Mouse (Mus musculus) neural tube, embryonic 13.5 days (tissue): ENCODE results near the gene Phf20. TPM values are rescaled to one million over a fixed set of nuclear protein-coding genes. Genes with fewer than 3 reads are reported as not detected.
"Not testable (repeated sequence)": the region's sequence is repeated elsewhere in the genome, so short reads cannot be mapped to it uniquely, and the experiment has no call there.

Experiments
- ATAC-seq: fragments of 200-750 bp; cut with Nextera tagmentation; 2 replicates; pipeline ENCODE4 v1.8.0; 2017; ENCODE audit warnings: low read depth, mild to moderate bottlenecking, moderate TSS enrichment, moderate library complexity
- H3K27ac ChIP-seq: fragments of 300-500 bp; sonication (generic); replicated peaks from 2 replicates; pipeline ENCODE4 v1.5.1; 2015; ENCODE audit warnings: moderate library complexity, mild to moderate bottlenecking, inconsistent platforms
- H3K27me3 ChIP-seq: fragments of 300-500 bp; sonication (generic); 2 replicates; pipeline ENCODE4 v1.6.1; 2015; ENCODE audit warnings: mild to moderate bottlenecking, inconsistent platforms
- H3K36me3 ChIP-seq: fragments of 300-500 bp; sonication (generic); 2 replicates; pipeline ENCODE4 v1.6.1; 2015; ENCODE audit warnings: mild to moderate bottlenecking, inconsistent platforms
- H3K4me1 ChIP-seq: fragments of 300-500 bp; sonication (generic); replicated peaks from 2 replicates; pipeline ENCODE4 v1.6.1; 2015; ENCODE audit warnings: inconsistent platforms
- H3K4me2 ChIP-seq: fragments of 300-500 bp; sonication (generic); 2 replicates; pipeline ENCODE4 v1.6.1; 2015; ENCODE audit warnings: inconsistent platforms, mild to moderate bottlenecking, moderate library complexity
- H3K4me3 ChIP-seq: fragments of 300-500 bp; sonication (generic); 2 replicates; pipeline ENCODE4 v1.5.1; 2015; ENCODE audit warnings: mild to moderate bottlenecking, inconsistent platforms
- H3K9ac ChIP-seq: fragments of 300-500 bp; sonication (generic); 2 replicates; pipeline ENCODE4 v1.6.1; 2015; ENCODE audit warnings: moderate library complexity, mild to moderate bottlenecking, inconsistent platforms
- H3K9me3 ChIP-seq: fragments of 300-500 bp; sonication (generic); 2 replicates; pipeline ENCODE4 v1.6.1; 2016; ENCODE audit warnings: inconsistent platforms
- WGBS: fragments of 180-500 bp; shearing (Covaris S2); methylation state at CpG from one replicate; pipeline ENCODE4 v1.1.7; 2015; 5-methylcytosine and 5-hydroxymethylcytosine counted together
- polyA plus RNA-seq: library from polyadenylated mRNA; unstranded; fragments of >200 nt; fragmentation: Nextera tagmentation; extraction: Ambion mirVana; gene quantifications from 2 replicates; pipeline ENCODE4 v1.2.1, GENCODE M21; 2015

Gene Phf20
- polyA plus RNA-seq, 1 experiment from 2014 or later: 101 TPM

DNA sequence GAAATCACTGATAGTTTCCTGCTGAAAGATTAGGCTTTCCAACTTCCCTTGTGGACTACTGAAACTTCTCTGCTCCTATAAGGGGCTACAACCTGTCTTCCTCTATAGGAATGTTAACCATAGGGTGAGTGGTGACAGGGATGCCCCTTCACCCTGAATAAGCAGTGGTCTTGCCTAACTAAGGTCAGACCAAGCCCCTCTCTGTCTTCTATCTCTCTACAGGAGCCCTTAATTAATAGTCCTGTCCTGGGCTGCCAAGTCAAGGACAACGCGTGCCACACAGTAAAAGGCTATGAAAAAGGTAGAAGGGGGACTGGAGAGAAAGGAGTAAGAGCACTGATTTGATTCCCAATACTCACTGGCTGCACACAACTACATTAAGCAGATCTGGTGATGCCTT is 14.7 kb upstream of the Phf20 start:
- peak overlapping the region; percentile 100 for H3K9ac ChIP-seq
- H3K27ac ChIP-seq: peak overlapping the region; percentile 97; the same call in 1 of the 2 replicates
- WGBS: 81% methylated on average over 2 of the region's 2 CpGs
- no peaks in the 10 kb centered on the region for H3K9me3 ChIP-seq
- no peak overlapping the region for H3K4me3 ChIP-seq
- ATAC-seq: no peak
- H3K27me3 ChIP-seq: no peaks in the 10 kb centered on the region
- H3K4me1 ChIP-seq: peaks cover 33% of the 10 kb centered on the region
- H3K36me3 ChIP-seq: peaks cover 14% of the 10 kb centered on the region
- peak overlapping the region; percentile 65 for H3K4me2 ChIP-seq

DNA sequence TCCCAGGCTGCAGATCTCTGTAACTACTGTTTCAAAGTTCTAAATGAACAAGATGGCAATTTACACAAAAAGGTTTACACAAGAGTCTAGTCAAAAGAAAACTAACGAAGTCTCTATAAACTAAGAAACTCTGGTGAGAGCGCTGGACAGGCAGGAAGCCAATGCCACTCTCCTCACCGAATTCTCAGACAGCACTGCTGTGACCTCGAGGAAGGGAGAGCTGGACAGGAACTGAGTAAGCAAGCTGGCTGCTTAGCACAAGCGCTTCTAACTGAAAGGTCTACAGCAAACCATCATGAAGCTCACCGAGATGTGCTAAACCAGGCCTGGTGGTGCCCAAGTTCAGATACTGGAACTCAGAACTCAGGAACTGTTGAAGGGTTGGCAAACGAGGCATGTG is 7.0 kb upstream of the Phf20 start:
- not testable (repeated sequence) for ATAC-seq
- WGBS: 89% methylated on average over 7 of the region's 7 CpGs

DNA sequence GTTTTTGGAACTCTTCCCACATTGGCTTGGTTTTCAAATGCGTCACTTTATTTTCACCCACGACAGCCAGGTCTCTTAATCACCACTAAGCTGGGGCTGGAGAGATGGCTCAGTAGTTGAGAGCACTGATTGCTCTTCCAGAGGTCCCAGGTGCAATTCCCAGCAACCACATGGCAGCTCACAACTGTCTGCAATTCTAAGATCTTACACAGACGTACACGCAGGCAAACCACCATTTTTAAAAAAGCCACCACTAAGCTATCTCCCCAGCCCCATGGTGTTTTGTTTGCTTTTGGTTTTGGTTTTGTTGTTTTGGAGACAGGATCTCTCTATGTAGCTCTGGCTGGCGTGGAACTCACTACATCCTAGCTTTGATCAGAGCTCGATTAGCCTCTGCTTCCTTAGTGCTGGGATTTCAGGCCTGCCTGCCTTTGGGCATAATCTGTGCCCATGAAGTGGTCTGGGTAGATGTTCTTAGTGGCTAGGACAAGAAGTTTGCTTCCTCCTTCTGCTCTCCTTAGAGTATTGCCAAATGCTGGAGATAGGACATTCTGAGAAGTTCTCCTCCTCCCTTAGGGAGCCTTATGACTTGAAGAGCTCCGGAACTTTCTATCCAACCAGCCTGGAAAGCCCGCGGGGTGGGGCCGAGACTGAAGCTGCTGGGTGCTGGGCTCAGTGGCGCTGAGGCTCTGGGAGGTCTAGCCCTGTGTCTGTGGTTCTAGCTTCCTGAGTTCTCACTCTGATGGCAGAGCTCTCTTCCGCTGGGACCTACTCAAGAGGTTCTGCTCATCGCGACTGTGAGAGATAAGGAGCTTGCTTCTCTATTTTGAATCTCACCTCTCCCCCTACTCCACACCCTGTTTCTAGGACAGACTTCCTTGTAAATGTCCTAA is 6.0 kb upstream of the Phf20 start:
- Histone ChIP-seq H3K9me3 (no peaks in the 10 kb centered on the region), H3K27me3 (no peaks in the 10 kb centered on the region), H3K4me1 (no peaks in the 10 kb centered on the region), H3K9ac (no peak overlapping the region), H3K27ac (no peak overlapping the region), H3K4me3 (no peak overlapping the region), H3K36me3 (no peaks in the 10 kb centered on the region), H3K4me2 (no peak overlapping the region)
- WGBS: 87% methylated on average over 14 of the region's 14 CpGs
- ATAC-seq: no peak

More for the DNA sequence above, 7.0 kb upstream of the Phf20 start:
- not testable (repeated sequence) for H3K9ac ChIP-seq, H3K4me2 ChIP-seq, H3K36me3 ChIP-seq, H3K9me3 ChIP-seq, H3K27ac ChIP-seq, H3K27me3 ChIP-seq, H3K4me3 ChIP-seq, H3K4me1 ChIP-seq

DNA sequence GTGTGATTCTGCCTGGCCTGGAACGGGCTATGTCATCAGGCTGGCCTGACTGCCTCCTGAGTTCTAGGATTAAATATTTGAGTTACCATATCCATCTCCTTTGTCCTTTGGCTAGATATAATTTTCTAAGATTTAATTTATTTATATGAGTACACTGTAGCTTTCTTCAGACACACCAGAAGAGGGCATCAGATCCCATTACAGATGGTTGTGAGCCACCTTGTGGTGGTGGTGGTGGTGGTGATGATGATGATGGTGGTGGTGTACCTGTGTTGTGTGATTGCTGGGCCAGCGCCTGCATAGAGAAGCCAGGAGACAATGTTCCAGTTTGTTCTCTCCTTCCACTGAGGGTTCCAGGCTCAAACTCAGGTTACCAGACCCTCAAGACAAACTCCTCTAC is 4.7 kb upstream of the Phf20 start:
- Histone ChIP-seq H3K27ac (no peak overlapping the region), H3K4me1 (peaks cover 7% of the 10 kb centered on the region), H3K36me3 (no peaks in the 10 kb centered on the region), H3K4me3 (no peak overlapping the region), H3K4me2 (no peak overlapping the region), H3K27me3 (no peaks in the 10 kb centered on the region), H3K9ac (no peak overlapping the region), H3K9me3 (no peaks in the 10 kb centered on the region)
- 95% methylated on average over 2 of the region's 2 CpGs for WGBS
- no peak for ATAC-seq

DNA sequence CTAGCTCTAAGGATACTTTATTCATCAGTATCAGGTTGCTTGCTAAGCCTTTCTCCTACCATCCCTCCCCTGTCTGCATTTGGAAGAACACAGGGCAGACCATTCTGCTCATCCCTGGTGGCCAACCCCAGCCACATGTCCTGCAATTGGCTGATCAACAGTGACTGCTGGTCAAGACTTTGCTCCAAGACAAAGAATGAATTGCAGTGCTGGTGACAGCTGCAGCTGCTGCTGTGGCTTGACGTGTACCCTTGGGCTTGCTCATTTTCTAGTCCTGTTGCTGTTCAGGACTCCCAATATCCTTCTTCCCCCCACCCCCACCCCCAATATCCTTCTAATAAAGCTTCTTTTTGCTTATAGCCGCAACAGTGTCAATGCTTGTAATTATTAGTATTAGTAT is 4.2 kb upstream of the Phf20 start:
- Histone ChIP-seq H3K9ac (no peak overlapping the region), H3K27ac (no peak overlapping the region), H3K27me3 (no peaks in the 10 kb centered on the region), H3K9me3 (no peaks in the 10 kb centered on the region), H3K4me1 (peaks cover 7% of the 10 kb centered on the region), H3K36me3 (no peaks in the 10 kb centered on the region), H3K4me2 (no peak overlapping the region), H3K4me3 (no peak overlapping the region)
- ATAC-seq: no peak
- 75% methylated on average over 2 of the region's 2 CpGs for WGBS

DNA sequence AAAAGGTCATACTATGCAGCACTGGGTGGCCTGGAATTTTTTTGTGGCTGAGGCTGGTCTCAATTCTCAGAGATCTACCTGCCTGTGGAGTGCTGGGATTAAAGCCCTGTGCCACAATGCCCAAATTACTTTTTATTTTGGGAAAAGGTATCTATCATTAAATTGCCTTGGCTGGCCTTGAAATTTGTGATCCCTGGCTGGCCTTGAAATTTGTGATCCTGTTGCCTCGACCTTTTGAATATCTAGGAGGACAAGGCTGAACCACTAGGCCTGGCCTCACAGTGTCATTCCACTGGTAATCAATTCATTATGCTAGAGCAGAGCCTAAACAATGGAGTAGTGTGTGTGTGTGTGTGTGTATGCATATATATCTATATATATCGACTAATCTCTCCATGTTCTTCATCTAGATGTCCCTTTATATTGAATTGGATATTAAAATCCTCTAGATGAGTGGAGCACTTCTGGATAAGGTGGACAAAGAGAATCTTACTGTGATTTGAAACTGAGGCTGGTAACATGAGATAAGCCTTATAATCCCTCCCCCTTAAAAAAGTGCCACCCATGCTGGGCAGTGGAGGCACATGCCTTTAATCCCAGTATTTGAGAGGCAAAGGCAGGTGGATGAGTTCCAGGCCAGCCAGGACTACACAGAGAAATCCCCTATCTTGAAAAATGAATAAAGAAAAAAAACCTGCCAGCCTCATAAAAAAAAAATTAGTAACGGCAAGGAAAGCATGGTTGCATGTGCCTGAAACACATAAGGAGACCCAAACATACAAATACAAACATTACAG is 3.0 kb upstream of the Phf20 start:
- Histone ChIP-seq H3K27me3 (no peaks in the 10 kb centered on the region), H3K4me1 (peaks cover 17% of the 10 kb centered on the region), H3K9me3 (no peaks in the 10 kb centered on the region), H3K9ac (no peak overlapping the region), H3K27ac (no peak overlapping the region), H3K4me2 (no peak overlapping the region), H3K36me3 (no peaks in the 10 kb centered on the region), H3K4me3 (no peak overlapping the region)
- no peak for ATAC-seq
- 83% methylated on average over 3 of the region's 3 CpGs for WGBS

DNA sequence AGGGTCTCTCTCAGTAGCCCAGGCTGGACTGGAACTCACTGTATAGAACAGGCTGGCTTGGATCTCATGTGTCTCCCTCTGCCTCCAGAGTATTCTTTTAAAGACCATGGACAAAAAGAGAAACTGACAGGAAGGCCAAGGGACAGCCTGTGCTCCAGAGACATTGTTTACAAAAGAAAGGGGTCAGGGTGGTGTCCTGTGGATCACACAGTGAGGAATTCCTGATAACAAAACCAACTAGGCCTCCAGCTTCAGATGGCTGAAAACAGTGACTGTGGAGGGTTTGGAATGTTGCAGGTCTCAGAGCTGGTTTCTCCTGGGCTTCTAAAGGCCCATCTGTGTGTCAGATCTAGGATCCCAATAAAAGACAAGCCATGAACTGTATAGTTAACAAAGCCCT is 1.7 kb upstream of the Phf20 start:
- H3K4me2 ChIP-seq: no peak overlapping the region
- H3K27ac ChIP-seq: no peak overlapping the region
- H3K9ac ChIP-seq: no peak overlapping the region
- H3K9me3 ChIP-seq: no peaks in the 10 kb centered on the region
- H3K4me3 ChIP-seq: no peak overlapping the region
- H3K27me3 ChIP-seq: no peaks in the 10 kb centered on the region
- peaks cover 28% of the 10 kb centered on the region for H3K4me1 ChIP-seq
- no peak for ATAC-seq
- no peaks in the 10 kb centered on the region for H3K36me3 ChIP-seq

DNA sequence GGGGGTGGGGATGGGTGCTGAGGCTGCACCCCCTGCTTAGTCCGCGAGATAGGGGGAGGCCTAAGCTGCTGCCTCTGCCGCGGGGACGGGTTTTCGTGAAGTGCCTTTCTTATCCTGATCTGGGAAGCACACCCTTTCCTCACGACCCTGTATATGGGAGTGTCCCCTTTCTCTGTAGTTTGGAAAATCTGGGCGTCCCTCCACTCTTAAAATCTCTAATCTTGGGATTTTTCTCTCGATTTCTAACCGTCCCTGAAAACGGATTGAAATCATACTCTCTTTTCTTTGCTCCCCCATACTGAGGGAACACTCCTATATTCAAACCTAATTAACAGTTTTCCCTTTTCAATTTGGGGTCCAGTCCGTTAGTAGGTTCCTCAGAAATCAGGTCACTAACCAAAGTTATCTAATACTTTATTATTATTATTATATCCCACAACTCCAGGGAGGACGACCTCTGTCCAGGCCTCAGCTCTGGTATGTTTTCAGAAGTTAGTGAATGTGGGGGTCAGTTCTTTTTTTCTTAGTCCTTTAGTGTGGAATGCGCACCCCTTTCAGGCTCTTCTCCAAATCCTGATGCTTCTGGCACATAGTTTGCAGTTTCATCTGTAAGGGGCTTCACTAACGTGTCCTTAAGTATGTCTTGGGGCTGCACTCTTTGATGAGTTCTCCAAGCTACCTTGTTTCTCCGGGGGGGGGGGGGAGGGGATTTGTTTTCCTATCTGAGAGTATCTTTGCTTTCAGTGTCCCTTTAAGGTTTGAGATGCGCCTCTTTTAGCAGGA is 1.1 kb downstream of the Phf20 start:
- Histone ChIP-seq H3K4me1 (peaks cover 36% of the 10 kb centered on the region), H3K9ac (peak overlapping the region; percentile 86), H3K4me3 (peak overlapping the region; percentile 75), H3K27me3 (no peaks in the 10 kb centered on the region), H3K9me3 (no peaks in the 10 kb centered on the region), H3K4me2 (peak overlapping the region; percentile 79), H3K36me3 (peaks cover 10% of the 10 kb centered on the region; the same call in 1 of the 2 replicates), H3K27ac (peak overlapping the region; percentile 97)
- no peak for ATAC-seq
- 5% methylated on average over 17 of the region's 17 CpGs for WGBS

DNA sequence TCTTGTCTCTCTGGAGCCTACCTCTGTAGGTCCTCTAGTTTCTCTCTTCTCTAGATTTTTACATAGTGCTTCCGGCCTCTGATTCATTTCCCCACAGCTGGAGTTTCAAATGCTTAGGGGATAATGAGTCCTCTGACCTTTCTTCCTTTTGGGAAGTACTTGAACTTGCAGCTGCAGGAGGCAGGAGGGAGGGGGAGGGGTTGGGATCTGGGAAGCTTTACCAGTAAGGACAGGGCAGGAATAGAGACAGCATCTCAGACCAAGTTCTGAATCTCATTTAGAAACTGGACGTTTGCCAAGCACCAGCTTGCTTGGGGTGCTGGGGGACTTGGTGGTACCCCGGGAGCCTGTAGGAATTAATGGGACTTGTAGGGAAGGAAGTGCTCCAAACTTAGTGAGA is 3.7 kb downstream of the Phf20 start:
- ATAC-seq: no peak
- H3K36me3 ChIP-seq: peaks cover 20% of the 10 kb centered on the region
- no peaks in the 10 kb centered on the region for H3K9me3 ChIP-seq
- H3K4me1 ChIP-seq: peaks cover 51% of the 10 kb centered on the region
- no peak overlapping the region for H3K4me3 ChIP-seq
- WGBS: 59% methylated on average over 3 of the region's 3 CpGs
- no peak overlapping the region for H3K9ac ChIP-seq
- no peak overlapping the region for H3K4me2 ChIP-seq
- 0 out of 2 replicates have a peak overlapping the region, but pooled peaks have one; percentile 9 for H3K27ac ChIP-seq
- H3K27me3 ChIP-seq: no peaks in the 10 kb centered on the region

DNA sequence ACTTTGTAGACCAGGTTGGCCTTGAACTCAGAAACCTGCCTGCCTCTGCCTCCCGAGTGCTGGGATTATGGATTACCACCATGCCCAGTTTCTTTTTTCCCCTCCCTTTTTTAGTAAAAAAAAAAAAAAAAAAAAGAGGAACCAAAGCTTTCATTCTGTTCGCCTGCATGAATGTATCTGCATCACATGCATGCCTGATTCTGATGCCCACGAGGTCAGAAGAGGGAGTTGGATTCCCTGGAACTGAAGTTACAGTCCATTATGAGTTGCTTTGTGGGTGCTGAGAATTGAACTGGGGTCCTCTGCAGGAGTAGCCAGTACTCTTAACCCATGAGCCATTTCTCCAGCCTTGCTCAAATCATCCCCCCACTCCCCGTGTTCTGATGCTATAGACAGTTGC is 5.2 kb downstream of the Phf20 start:
- 95% methylated on average over 4 of the region's 4 CpGs for WGBS
- H3K4me1 ChIP-seq: peaks cover 44% of the 10 kb centered on the region
- H3K27ac ChIP-seq: no peak overlapping the region

DNA sequence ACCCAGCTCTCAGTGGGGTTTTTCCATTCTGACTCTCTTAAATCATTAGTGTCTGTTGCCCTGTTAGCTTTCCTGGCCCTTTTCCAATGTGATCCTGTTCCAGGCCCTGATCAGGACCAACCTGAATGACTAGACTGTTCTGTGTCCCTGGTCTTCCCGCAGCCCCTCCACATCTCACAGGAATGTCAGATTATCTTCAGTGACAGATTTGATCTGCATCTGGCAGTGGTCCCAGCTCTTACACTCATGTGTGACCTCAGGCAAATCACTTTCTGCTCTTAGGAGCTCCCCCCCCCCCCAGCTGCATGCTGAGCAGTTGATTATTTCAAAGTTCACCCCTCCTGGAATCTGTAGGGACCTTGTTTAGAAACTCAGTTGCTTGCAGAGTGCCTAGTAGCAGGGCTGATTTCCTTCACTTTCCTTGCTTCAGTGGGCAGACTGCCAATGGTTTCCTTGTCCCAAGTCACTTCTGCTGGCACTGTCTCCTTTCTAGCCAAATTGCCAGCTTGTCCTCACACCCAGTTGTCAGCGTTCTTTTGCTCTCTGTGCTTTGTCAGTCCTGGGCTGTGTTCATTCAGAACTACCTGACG is 6.7 kb downstream of the Phf20 start:
- Histone ChIP-seq H3K9me3 (no peaks in the 10 kb centered on the region), H3K4me3 (no peak overlapping the region), H3K36me3 (peaks cover 31% of the 10 kb centered on the region), H3K4me2 (0 out of 2 replicates have a peak overlapping the region, but pooled peaks have one; percentile 9), H3K9ac (peak overlapping the region; percentile 45; the same call in 1 of the 2 replicates), H3K27ac (peak overlapping the region; percentile 82), H3K4me1 (peaks cover 38% of the 10 kb centered on the region), H3K27me3 (no peaks in the 10 kb centered on the region)
- 40% methylated on average over 3 of the region's 3 CpGs for WGBS
- ATAC-seq: peak; percentile 88

More for the DNA sequence above, 5.2 kb downstream of the Phf20 start:
- no peak for ATAC-seq
- no peak overlapping the region for H3K4me3 ChIP-seq
- H3K9me3 ChIP-seq: no peaks in the 10 kb centered on the region
- no peak overlapping the region for H3K9ac ChIP-seq
- H3K4me2 ChIP-seq: no peak overlapping the region
- H3K36me3 ChIP-seq: peaks cover 24% of the 10 kb centered on the region
- no peaks in the 10 kb centered on the region for H3K27me3 ChIP-seq
